Mouse (Mus musculus): ENCODE results near the gene Ribc2.

The Ribc2 gene

GRCm38 (mm10) chr15:85131275-85132192 is at the start of gene Ribc2, which contains the start of gene Smc1b:
Ribc2 (plus strand) TSS chr15:85132078.
Smc1b (minus strand) TSS chr15:85131964.
- DNase-seq = peak; percentile 88 to 90

GRCm38 (mm10) chr15:85085641-85086040 is 46.2 kb upstream of the Ribc2 start:
- no peak for DNase-seq

- no peak for DNase-seq
Observed at GRCm38 (mm10) chr15:85132193-85132520, 279 bp downstream of the Ribc2 start.

GRCm38 (mm10) chr15:85135143-85135542 is 3.3 kb downstream of the Ribc2 start:
- DNase-seq = no peak

GRCm38 (mm10) chr15:85141290-85141689 is 9.4 kb downstream of the Ribc2 start:
- DNase-seq = no peak

- no peak for DNase-seq
Observed at GRCm38 (mm10) chr15:85142441-85142840, 10.6 kb downstream of the Ribc2 start.

- DNase-seq = no peak
Observed at GRCm38 (mm10) chr15:85143161-85143560, 11.3 kb downstream of the Ribc2 start.

GRCm38 (mm10) chr15:85143747-85144146 is 11.9 kb downstream of the Ribc2 start:
- no peak for DNase-seq

- DNase-seq = no peak
Observed at GRCm38 (mm10) chr15:85144249-85144648, 12.4 kb downstream of the Ribc2 start.

GRCm38 (mm10) chr15:85151433-85151918 is 19.6 kb downstream of the Ribc2 start:
- DNase-seq = peak; percentile 92 to 94

GRCm38 (mm10) chr15:85152577-85152976 is 20.7 kb downstream of the Ribc2 start:
- DNase-seq = peak in 1 of 2 experiments; percentile 17

GRCm38 (mm10) chr15:85154091-85154490 is 22.2 kb downstream of the Ribc2 start:
- no peak for DNase-seq

GRCm38 (mm10) chr15:85156198-85156597 is 24.3 kb downstream of the Ribc2 start:
- no peak for DNase-seq

- no peak for DNase-seq
Observed at GRCm38 (mm10) chr15:85161416-85161815, 29.5 kb downstream of the Ribc2 start.

- peak; percentile 16 to 22 for DNase-seq
Observed at GRCm38 (mm10) chr15:85162693-85163663, 31.1 kb downstream of the Ribc2 start.

GRCm38 (mm10) chr15:85166433-85166933 is 34.6 kb downstream of the Ribc2 start:
- DNase-seq = peak; percentile 19 to 30

- DNase-seq = peak; percentile 22 to 34
Observed at GRCm38 (mm10) chr15:85167086-85167679, 35.3 kb downstream of the Ribc2 start.

GRCm38 (mm10) chr15:85172054-85172453 is 40.2 kb downstream of the Ribc2 start:
- DNase-seq = no peak

- no peak for DNase-seq
Observed at GRCm38 (mm10) chr15:85173425-85173824, 41.5 kb downstream of the Ribc2 start.

GRCm38 (mm10) chr15:85174060-85174459 is 42.2 kb downstream of the Ribc2 start:
- DNase-seq = no peak

- DNase-seq = peak; percentile 68 to 74
Observed at GRCm38 (mm10) chr15:85177576-85177975, 45.7 kb downstream of the Ribc2 start.

- no peak for DNase-seq
Observed at GRCm38 (mm10) chr15:85178172-85178571, 46.3 kb downstream of the Ribc2 start.

Measured in cerebellum, postnatal 10 days (tissue).